Mouse (Mus musculus): ENCODE data around the gene Fig4.

- TF ChIP-seq CTCF (IDR thresholded peaks at IDR 0.05; ENCODE audit: insufficient read depth, low read depth, low read length) (no peak), POLR2A (IDR thresholded peaks at IDR 0.05; ENCODE audit: insufficient read depth, low read depth, low read length) (no peak)
These were observed 52.9 kb downstream of the Fig4 start for GRCm38 (mm10) chr10:41250045-41250748.

Data from olfactory bulb, adult 2 months (tissue).